Mouse (Mus musculus) CH12F3 (cell line): ENCODE results near the gene Arhgef2.

ENCODE experiments used
- in situ Hi-C: fragments of 300-500 bp; cut with MboI; formaldehyde crosslinking; loops from 2 replicates; pipeline ENCODE4 v1.14.3; 2020; ENCODE audit warnings: low sequenced_read_pairs

Gene Arhgef2

DNA sequence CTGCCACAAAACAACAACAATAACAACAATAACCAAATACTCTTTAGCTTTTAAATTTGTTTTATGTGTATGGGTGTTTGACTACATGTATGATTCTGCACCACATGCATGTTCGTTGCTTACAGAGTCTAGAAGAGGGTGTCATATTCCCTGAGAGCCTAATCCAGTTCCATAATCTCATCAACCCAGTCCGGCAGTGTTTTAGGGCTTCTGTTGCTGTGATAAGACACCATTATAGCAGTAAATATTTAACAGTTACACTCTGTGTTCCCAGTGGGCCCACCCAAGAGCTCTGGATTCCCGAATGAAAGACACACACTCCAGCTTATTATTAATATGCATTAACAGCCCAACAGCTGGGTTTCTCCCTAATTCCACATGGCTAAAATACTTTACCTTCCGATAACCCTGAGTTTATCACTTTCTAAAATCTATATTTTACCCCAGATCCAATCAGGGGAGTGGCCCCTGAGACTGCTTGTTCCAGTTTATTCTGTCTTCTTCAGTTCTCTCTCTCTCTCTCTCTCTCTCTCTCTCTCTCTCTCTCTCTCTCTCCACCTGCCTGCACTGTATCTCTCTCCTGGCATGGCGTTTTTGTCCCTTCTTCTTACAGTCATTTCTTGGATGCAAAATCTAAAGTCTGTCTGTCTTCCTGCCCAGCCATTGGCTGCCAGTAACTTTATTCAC is 52.8 kb downstream of the Arhgef2 start:
- in situ Hi-C loops: no loop called here

DNA sequence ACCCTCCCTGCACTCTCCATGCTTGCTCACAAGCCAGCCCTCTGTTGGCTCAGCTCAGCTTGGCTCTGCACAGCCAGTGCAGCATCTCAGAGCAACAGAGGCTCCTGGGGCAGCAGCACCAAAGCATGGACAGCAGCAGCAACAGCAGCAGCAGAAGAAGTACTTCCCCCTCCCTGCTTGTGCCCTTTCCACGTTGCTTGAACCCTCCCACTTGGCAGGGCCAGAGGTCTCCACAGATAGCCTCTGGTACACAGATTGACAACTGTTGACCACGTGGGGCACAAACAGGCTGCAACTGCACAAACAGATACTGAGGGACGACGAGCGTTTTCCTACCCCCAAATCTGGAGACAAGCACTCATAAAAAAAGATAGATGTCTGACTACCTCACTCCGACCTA is 54.0 kb downstream of the Arhgef2 start:
- in situ Hi-C loops: no loop called here

DNA sequence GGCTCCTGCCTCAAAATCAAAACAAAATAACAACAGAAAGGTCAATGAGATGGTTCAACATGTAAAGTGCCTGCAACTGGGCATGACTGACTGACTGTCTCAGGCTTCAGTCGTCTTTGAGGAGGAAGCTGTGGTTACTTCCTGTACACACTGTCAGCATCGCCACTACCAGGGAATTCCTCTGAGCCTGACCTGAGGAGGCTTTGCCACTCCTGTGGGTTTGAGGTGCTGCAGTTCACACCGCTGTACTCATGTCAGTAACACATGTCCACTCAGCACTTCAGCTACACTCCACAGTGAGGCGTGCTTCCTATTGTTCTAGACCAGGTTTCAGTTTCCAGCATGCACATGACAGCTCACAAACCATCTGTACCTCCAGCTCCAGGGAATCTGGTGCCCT is 58.3 kb downstream of the Arhgef2 start:
- in situ Hi-C loops: no loop called here

DNA sequence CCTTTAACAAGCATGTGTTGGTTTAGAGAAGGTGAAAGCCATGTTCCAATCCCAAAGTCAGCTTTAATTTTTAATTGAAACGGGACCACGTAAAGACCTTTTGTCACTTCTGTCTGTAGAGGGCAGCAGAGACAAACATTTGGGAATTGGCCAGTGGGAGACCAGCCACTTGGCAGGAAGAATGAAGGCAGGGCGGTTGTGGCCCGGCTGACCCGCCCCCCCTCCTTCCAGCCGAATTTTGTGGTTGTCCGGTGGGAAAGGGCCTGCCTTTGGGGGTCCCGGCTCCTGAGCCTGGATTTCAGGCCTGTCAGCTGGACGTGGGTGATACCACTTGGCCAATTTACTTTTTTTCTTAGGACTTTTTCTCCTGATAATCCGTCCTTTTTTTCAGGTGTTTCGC is 71.6 kb downstream of the Arhgef2 start:
- in situ Hi-C loops: no loop called here

DNA sequence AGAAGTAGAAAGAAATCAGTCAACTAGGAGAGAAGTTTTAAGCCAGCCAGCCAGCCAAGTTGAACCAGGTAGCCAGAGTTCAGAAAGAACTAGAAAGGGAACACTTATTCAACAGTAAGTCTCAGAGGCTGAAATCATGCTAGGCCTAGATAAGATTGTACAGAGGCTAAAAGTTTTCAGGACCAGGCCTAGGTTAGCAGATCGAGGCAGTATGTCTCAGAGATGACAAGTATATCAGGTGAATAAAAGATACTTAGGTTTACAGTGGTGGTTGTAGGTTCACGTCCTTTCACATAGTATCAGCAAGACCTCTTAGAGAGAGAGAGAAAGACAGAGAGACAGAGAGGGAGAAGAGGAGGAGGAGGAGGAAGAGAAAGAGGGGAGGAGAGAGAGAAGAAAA is 78.0 kb downstream of the Arhgef2 start:
- in situ Hi-C loops: no loop called here

DNA sequence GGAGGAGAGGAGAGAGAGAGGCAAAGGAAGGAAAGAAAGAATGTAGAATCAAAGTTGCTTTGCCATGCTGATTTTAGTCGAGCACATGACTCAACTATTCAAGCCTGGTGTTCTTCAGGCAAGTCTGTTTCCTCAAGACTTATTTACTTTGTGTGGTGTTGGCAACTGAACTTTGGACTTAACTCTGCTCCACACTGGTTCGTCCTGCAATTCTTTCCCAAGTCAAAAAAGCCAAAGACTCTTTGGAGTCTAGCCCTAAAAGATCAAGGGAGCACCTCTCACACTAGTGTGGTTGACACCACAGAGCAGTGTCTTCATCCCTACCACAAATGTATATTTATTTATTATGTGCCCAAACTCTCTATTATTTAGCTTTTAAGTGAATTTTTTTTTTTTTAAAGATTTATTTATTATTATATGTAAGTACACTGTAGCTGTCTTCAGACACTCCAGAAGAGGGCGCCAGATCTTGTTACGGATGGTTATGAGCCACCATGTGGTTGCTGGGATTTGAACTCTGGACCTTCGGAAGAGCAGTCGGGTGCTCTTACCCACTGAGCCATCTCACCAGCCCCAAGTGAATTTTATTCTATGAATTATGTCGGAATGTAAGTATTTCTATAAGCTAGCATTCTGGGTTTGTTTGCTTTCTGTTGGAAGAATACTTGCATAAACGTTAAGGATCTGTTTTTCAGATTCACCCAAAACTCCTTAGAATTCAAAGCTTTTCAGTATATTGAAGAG is 78.6 kb downstream of the Arhgef2 start:
- in situ Hi-C loops: no loop called here

DNA sequence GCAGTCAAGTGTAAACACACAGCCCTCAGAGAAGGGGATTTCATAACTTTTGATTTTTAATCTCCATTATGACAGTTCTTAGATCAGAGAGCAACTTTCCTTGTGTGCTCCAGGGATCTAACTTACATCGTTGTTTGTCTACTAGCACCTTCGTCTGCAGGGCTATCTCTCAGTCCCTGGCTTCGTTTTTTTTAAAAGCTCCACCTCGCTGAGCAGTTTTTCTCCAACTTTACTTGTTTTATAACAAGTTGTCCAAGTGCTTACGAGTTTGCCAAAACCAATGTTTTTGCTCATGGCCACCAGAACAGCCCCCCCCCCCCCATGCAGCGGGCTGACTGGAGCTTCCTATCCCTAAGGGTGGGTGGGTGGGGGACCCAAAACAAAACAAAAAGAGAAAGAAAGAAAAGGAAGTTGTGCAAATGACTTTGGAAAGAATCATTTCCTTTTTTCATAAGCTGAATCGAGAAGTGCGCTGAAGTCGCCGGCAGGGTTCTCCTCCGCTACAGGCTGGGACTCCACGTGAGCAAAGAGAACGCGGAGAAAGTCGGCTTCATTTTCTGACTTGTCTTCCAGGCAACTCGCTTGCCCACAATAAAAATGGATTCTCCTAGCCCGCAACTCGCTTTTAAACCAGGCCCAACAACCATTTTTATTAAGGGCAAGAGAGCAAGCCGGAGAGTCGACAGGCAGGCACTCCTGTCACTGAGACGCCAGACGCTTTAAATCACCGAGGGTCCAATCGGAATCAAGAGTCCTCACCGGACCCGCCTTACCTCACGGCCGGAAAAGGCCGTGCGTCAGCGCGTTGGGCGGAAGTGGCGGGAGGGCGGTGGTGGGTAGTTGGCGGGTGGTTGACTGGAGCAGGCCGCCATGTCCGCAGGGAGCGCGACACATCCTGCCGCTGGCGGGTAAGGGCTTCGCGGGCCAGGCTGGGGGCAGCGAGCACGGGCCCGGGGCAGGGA is 79.5 kb downstream of the Arhgef2 start, which contains the start of gene Khdc4:
TSS of gene Khdc4 (plus strand) at position 824 of the 962 bp plus-strand sequence.
- in situ Hi-C loops: no loop called here

DNA sequence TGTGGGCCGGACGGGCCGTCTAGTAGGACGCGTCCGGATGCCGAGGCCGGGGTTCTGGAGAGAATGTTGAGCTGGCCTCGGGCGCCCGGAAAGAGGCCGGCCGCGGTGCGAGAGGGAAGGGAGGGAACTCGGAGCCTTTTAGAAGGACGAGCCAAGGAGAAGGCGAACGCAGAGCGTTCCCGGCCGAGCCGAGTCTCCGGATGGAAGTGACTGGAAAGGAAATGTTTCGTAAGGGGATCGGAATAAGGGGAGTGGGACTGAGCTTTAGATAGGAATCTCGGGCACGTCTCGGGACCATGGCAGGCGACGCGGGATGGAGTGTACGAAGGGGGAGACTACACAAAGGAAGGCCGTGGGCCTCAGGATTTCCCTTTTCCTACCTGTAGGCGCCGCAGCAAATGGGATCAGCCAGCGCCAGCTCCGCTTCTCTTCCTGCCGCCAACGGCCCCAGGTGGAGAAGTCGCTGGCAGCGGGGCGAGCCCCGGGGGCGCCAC is 80.2 kb downstream of the Arhgef2 start:
- in situ Hi-C loops: no loop called here

DNA sequence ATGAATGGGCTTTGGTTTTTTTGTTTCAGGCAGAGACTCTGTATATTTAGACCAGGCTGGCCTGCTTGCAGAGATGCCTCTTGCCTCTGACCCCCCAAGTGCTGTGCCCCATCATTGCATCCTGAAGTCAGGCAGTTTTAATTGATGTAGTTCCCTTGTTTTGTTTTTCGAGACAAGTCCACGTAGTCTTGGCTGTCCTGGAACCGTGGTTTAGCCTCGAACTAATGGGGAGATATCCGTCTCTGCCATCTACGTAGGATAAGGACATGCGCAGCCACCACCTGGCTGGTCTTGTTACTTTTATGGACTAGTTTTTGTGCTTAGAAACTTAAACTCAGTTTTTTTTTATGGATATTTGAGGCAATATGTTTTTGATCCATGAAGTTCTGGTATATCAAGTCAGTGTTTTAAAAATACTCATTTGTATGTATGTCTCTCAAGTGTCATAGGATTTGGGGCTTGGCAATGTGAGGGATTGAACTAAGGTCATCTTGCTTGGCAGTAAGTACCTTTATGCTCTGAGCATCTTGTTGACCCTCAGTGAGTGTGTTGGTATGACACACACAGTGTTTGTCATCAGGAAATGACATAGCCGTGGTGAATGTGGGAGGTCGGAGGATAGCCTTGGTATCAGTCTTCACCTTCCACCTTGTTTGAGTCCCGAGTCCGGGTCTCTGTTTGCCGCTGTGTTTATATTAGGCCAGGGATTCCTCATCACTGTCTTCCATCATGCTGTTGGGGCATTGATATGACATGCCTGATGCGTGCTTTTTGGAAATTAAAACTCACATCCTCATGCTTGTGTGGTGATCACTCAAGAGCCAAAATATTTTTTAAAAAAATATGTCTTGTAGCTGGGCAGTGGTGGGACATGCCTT is 81.2 kb downstream of the Arhgef2 start:
- in situ Hi-C loops: no loop called here

DNA sequence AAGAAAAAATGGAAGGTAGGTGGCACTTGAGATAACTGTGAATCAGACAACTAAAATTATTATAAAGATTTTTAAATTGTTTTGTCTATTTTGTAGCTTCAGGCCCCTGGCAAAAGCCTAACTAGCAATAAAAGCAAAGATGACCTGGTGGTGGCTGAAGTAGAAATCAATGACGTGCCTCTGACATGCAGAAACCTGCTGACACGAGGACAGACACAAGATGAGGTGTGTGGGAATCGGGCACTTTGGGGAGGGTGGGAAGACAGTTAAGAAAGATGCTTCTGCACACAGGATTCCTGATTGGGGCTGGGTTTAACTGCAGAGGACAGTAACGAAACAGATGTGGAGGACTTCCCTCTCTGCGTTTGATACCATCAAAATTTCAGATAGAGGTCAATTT is 83.3 kb downstream of the Arhgef2 start:
- in situ Hi-C loops: no loop called here

DNA sequence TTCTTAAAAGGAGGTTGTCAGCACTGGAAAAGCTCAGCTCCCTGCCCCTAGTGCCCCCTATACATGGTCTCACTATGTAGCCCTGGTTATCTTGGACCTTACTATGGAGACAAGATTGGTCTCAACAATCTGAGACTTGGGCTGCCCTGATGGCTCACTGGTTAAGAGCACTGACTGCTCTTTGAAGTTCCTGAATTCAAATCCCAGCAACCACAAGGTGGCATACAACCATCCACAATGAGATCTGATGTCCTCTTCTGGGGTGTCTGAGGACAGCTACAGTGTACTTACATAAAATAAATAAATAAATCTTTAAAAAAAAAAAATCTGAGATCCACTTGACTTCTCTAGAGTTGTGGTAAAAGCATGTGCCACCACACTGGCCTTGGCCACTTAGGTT is 89.8 kb downstream of the Arhgef2 start:
- in situ Hi-C loops: no loop called here
